Mouse (Mus musculus): ENCODE data around the gene Tbc1d8. TPM values are rescaled to one million over a fixed set of nuclear protein-coding genes. Genes with fewer than 3 reads are reported as not detected.
A peak's percentile ranks its signal among the peaks of the same experiment; 100 is the strongest.

Tbc1d8 gene
- polyA plus RNA-seq, 1 experiment = 21.8 TPM

DNA sequence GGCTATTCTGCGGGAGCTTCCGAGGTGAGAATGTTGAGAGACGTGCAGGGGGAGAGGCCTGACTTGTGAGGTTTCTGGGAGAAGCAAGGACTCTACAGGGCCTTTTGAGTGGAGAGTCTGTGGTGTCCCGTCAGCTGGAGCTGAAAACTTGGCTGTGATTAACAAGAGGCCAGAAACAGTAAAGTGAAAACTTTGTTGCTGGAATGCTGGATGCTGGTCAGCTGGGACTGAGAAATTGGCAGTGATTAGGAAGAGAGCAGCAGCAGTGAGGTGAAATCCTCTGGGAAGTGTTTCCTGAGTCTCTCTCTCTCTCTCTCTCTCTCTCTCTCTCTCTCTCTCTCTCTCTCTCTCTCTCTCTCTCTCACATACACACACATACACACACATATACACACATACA lies 136.7 kb downstream of the Tbc1d8 start:
- no peaks in the 10 kb centered on the region for H3K4me1 ChIP-seq (ENCODE audit: control insufficient read depth, insufficient read depth, insufficient read length)
- H3K4me3 ChIP-seq (ENCODE audit: extremely low read depth, insufficient read depth, insufficient read length) = no peak overlapping the region
- DNase-seq (ENCODE audit: low read depth in 1 of 2, low spot score in 2 of 2) = no peak
- TF ChIP-seq CTCF (IDR thresholded peaks at IDR 0.05; ENCODE audit: extremely low read depth, insufficient read depth, insufficient read length, insufficient replicate concordance) (no peak), POLR2A (IDR thresholded peaks at IDR 0.05; ENCODE audit: low read depth, low read length) (no peak)
- no peaks in the 10 kb centered on the region for H3K36me3 ChIP-seq (ENCODE audit: control insufficient read depth, insufficient read depth, low read length)
- H3K27ac ChIP-seq (ENCODE audit: insufficient read depth, low read length) = no peak overlapping the region
- WGBS = 94% methylated on average over 4 of the region's 4 CpGs
- H3K27me3 ChIP-seq (ENCODE audit: control insufficient read depth, insufficient read depth, low read length) = no peaks in the 10 kb centered on the region

DNA sequence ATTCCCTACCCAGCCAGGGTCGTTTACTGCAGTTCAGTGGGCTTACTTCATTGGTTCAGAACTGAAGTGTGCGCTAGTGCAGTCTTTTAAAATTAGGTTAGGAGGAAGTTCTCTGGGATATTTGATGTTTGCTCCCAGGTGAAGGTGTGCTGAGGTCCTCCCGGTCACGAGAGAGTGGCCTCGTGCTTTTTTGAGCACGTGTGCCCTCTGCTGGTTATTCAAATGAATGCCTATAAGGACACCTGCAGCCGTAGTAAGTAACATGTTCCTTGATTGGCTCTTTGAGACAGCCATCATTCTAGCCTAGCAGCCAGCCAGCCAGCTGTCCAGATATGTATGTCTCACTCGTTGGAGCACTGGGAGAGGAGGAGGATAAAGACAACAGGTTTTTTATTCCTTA lies 137.9 kb downstream of the Tbc1d8 start:
- DNase-seq (ENCODE audit: low read depth in 1 of 2, low spot score in 2 of 2) = peak; percentile 7 to 17
- Histone ChIP-seq H3K27ac (ENCODE audit: insufficient read depth, low read length) (no peak overlapping the region), H3K4me1 (ENCODE audit: control insufficient read depth, insufficient read depth, insufficient read length) (no peaks in the 10 kb centered on the region), H3K4me3 (ENCODE audit: extremely low read depth, insufficient read depth, insufficient read length) (no peak overlapping the region), H3K27me3 (ENCODE audit: control insufficient read depth, insufficient read depth, low read length) (no peaks in the 10 kb centered on the region), H3K36me3 (ENCODE audit: control insufficient read depth, insufficient read depth, low read length) (no peaks in the 10 kb centered on the region)
- TF ChIP-seq POLR2A (IDR thresholded peaks at IDR 0.05; ENCODE audit: low read depth, low read length) (no peak), CTCF (IDR thresholded peaks at IDR 0.05; ENCODE audit: extremely low read depth, insufficient read depth, insufficient read length, insufficient replicate concordance) (peak; percentile 26; the same call in 1 of the 2 replicates)
- WGBS = 14% methylated on average over 8 of the region's 8 CpGs

DNA sequence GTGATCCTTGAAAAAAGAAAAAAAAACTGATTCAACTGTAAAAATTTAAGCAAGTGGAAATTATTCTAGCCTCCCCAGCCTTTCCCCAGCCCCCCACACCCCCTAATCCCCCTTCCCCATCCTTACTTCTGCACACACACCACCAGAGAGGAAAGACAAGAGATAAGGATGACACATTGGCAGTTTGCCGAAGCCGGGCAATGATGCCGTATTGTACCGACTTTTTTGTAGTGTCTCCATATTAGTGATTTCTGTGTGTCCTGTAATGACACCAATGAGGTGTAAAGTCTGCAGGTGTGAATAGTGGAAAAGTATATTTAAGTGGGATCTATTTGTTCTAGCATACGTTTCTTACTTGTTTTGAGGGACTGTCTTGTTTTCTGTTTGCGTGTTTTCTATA lies 138.4 kb downstream of the Tbc1d8 start:
- no peaks in the 10 kb centered on the region for H3K27me3 ChIP-seq (ENCODE audit: control insufficient read depth, insufficient read depth, low read length)
- no peaks in the 10 kb centered on the region for H3K4me1 ChIP-seq (ENCODE audit: control insufficient read depth, insufficient read depth, insufficient read length)
- no peak for DNase-seq (ENCODE audit: low read depth in 1 of 2, low spot score in 2 of 2)
- TF ChIP-seq POLR2A (IDR thresholded peaks at IDR 0.05; ENCODE audit: low read depth, low read length) = no peak
- TF ChIP-seq CTCF (IDR thresholded peaks at IDR 0.05; ENCODE audit: extremely low read depth, insufficient read depth, insufficient read length, insufficient replicate concordance) = no peak
- 80% methylated on average over 6 of the region's 6 CpGs for WGBS
- H3K4me3 ChIP-seq (ENCODE audit: extremely low read depth, insufficient read depth, insufficient read length) = no peak overlapping the region
- H3K27ac ChIP-seq (ENCODE audit: insufficient read depth, low read length) = no peak overlapping the region
- no peaks in the 10 kb centered on the region for H3K36me3 ChIP-seq (ENCODE audit: control insufficient read depth, insufficient read depth, low read length)

DNA sequence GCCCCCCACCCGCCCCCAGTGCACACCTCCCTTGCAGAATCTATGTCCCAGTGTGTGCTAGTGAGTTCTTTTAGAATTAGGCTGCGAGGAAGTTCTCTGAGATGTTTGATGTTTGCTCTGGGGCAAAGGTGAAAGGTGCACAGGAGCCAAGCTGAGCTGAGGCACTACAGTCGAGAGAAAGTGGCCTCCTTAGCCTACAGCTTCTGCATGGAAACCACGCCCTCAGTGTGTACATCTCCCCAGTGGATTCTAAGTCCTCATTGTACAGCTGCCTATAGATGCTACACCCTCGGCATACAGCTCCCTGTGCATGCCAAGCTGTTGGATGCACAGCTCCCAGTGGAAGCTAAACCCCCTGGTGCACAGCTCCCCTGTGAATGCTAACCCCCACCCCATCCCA lies 139.1 kb downstream of the Tbc1d8 start:
- no peak for DNase-seq (ENCODE audit: low read depth in 1 of 2, low spot score in 2 of 2)
- no peak overlapping the region for H3K4me3 ChIP-seq (ENCODE audit: extremely low read depth, insufficient read depth, insufficient read length)
- TF ChIP-seq POLR2A (IDR thresholded peaks at IDR 0.05; ENCODE audit: low read depth, low read length) (no peak), CTCF (IDR thresholded peaks at IDR 0.05; ENCODE audit: extremely low read depth, insufficient read depth, insufficient read length, insufficient replicate concordance) (no peak)
- no peaks in the 10 kb centered on the region for H3K36me3 ChIP-seq (ENCODE audit: control insufficient read depth, insufficient read depth, low read length)
- H3K4me1 ChIP-seq (ENCODE audit: control insufficient read depth, insufficient read depth, insufficient read length) = no peaks in the 10 kb centered on the region
- WGBS = 77% methylated on average over 5 of the region's 5 CpGs
- no peak overlapping the region for H3K27ac ChIP-seq (ENCODE audit: insufficient read depth, low read length)
- H3K27me3 ChIP-seq (ENCODE audit: control insufficient read depth, insufficient read depth, low read length) = no peaks in the 10 kb centered on the region

DNA sequence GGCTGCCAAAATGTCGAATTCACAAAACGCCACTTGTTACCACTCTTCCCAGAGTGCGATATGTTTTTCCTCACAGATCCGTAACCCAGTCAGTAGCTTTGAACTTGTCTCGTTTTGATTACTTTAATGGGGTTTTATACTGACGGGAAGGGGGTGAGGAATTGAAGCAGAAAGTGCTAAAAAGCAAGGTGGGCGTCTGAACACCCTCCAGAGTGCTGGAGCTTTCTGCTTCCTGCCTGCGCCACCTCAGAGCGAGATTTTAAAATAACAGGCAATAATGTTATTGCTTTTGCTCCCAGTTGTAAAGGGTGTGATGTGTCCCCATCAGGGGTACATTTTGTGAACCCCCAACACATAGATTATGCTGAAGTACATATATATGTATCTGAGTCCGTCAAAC lies 139.7 kb downstream of the Tbc1d8 start:
- WGBS = 84% methylated on average over 10 of the region's 10 CpGs
- H3K27me3 ChIP-seq (ENCODE audit: control insufficient read depth, insufficient read depth, low read length) = no peaks in the 10 kb centered on the region
- H3K4me3 ChIP-seq (ENCODE audit: extremely low read depth, insufficient read depth, insufficient read length) = no peak overlapping the region
- H3K36me3 ChIP-seq (ENCODE audit: control insufficient read depth, insufficient read depth, low read length) = no peaks in the 10 kb centered on the region
- H3K4me1 ChIP-seq (ENCODE audit: control insufficient read depth, insufficient read depth, insufficient read length) = no peaks in the 10 kb centered on the region
- no peak for DNase-seq (ENCODE audit: low read depth in 1 of 2, low spot score in 2 of 2)
- TF ChIP-seq POLR2A (IDR thresholded peaks at IDR 0.05; ENCODE audit: low read depth, low read length) (no peak), CTCF (IDR thresholded peaks at IDR 0.05; ENCODE audit: extremely low read depth, insufficient read depth, insufficient read length, insufficient replicate concordance) (no peak)
- no peak overlapping the region for H3K27ac ChIP-seq (ENCODE audit: insufficient read depth, low read length)

DNA sequence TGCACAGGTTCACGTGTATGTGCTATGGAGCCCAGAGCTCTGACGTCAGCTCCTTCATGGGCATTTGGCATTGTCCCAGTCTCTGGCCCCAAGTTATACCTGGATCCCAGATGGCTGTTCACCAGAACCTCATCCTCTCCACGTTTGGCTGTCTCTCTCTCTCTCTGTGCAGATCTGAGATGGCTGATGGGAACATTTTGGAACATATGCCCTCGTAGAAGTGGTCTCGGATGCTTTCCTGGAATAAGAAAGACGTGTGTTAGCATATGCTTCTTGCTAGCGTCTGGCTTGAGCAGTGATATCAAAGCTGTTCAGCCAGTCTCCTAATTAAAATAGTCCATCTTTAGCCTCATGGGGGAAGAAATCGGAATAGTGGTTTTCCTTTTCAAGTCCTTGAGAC lies 141.8 kb downstream of the Tbc1d8 start:
- DNase-seq (ENCODE audit: low read depth in 1 of 2, low spot score in 2 of 2) = no peak
- no peak overlapping the region for H3K4me3 ChIP-seq (ENCODE audit: extremely low read depth, insufficient read depth, insufficient read length)
- no peaks in the 10 kb centered on the region for H3K4me1 ChIP-seq (ENCODE audit: control insufficient read depth, insufficient read depth, insufficient read length)
- 90% methylated on average over 8 of the region's 8 CpGs for WGBS
- H3K27ac ChIP-seq (ENCODE audit: insufficient read depth, low read length) = no peak overlapping the region
- TF ChIP-seq POLR2A (IDR thresholded peaks at IDR 0.05; ENCODE audit: low read depth, low read length) (no peak), CTCF (IDR thresholded peaks at IDR 0.05; ENCODE audit: extremely low read depth, insufficient read depth, insufficient read length, insufficient replicate concordance) (no peak)
- H3K27me3 ChIP-seq (ENCODE audit: control insufficient read depth, insufficient read depth, low read length) = no peaks in the 10 kb centered on the region
- no peaks in the 10 kb centered on the region for H3K36me3 ChIP-seq (ENCODE audit: control insufficient read depth, insufficient read depth, low read length)

DNA sequence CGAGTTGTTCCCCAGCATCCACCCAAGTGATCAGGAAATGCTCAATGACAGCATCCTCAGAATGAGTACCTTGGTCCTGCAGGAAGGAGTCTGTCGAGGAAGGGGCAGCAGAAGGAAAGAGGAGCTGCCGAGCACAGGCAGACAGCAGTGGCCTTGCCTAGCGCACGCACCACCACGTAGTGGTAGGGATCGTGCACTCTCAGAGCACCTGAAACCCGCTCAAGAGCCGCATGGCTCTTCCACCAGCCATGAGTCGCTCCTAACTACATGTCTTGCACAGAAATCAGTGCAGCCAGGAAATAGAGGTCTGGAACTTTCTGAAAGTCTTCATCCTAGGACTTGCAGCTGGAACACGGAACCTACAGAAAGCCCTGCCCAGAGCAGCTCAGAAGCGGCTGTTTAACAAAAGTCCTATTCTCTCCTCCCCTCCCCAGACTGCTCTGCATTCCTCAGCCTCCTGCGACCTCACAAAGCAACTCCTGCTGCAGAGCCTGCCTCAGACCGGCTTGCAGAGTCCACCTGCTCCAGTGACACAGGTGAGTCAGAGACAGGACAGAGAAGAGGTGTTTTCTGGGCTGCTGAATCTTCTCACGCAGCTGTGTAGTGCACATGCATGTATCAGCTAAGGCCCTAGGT lies 142.9 kb downstream of the Tbc1d8 start:
- TF ChIP-seq POLR2A (IDR thresholded peaks at IDR 0.05; ENCODE audit: low read depth, low read length) (no peak), CTCF (IDR thresholded peaks at IDR 0.05; ENCODE audit: extremely low read depth, insufficient read depth, insufficient read length, insufficient replicate concordance) (no peak)
- H3K27ac ChIP-seq (ENCODE audit: insufficient read depth, low read length) = no peak overlapping the region
- no peaks in the 10 kb centered on the region for H3K4me1 ChIP-seq (ENCODE audit: control insufficient read depth, insufficient read depth, insufficient read length)
- 74% methylated on average over 15 of the region's 15 CpGs for WGBS
- DNase-seq (ENCODE audit: low read depth in 1 of 2, low spot score in 2 of 2) = no peak
- H3K27me3 ChIP-seq (ENCODE audit: control insufficient read depth, insufficient read depth, low read length) = no peaks in the 10 kb centered on the region
- H3K36me3 ChIP-seq (ENCODE audit: control insufficient read depth, insufficient read depth, low read length) = no peaks in the 10 kb centered on the region
- H3K4me3 ChIP-seq (ENCODE audit: extremely low read depth, insufficient read depth, insufficient read length) = no peak overlapping the region
